Mouse (Mus musculus): ENCODE measurements at regions not wholly inside any gene's neighbourhood (a gene's known extent, or its start where the extent isn't known, plus 50 kb on each side); places are given as distances from the start of the nearest gene placed in this dataset.

DNA sequence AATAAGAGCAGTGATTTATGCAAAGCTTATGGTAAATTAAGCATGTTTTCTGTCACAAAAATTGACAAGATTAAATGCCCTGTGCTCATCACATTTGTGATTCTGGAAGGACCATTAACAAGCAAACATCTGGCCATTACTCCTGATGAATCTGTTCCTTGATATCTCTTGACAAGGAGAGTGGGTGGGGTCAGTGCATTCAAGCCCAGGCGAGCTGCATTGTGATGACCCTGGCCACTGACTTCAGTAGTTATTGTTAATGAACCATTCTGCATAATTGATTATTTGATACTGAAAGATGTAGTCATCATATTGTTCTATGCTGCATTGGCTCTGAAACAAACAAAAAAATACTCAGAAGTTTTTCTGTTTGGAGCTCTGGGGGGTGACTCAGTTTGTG lies 115.4 kb upstream of the Prmt6 start:
- no peak for DNase-seq (ENCODE audit: extremely low read depth, low read depth, low spot score)

DNA sequence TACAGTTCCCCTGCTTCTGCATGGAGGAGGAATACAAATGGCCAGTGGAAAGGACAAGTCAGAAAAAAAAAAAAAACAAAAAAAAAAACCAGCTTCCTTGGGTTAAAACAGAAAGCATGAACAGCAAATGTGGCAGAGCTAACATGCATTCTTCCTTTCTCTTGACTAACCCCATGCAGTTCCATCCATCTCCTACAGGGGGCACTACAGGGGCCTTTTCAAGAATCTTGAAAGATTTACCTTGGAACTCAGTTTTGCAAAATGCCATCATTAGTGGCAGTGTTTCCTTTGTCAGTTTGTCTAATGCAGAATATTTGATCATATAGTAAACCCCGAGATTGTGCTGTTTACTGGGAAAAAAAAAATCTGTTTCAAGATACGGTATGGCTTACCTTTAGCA lies 111.1 kb upstream of the Prmt6 start:
- no peak for DNase-seq (ENCODE audit: extremely low read depth, low read depth, low spot score)

DNA sequence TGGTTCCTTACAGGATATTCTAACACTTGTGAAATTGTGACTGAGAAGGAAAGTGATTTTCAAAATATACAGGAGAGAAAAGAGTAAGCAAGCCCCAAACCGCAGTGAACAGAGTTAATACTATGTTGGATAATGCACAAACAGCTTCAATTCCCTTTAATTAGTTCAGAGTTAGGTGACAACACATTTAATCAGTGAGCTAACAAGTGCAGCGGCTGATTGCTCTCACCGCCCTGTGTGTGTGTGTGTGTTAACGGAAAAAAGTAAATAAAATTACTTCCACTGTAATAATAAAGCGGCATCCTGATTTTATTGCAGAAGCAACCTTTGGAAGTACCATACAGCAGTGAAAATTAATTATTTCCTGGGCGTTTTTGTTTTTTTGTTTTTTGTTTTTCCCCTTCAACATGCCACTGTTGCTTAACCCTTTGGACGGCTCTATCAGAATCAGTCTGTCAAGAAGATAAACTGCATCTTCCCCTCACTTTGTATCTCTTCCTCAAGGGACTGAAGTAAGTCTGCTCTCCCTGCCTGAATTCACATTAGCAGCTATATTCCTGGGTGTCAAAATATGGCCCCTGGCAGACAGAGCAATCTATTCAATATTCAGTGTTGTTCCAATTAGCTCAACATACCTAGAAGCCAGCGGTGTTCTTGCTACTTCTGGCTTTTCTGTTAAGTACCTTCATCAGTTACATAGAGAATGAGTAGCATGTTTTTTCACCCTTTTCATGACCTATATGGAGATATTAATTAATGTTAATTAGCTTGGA lies 106.2 kb upstream of the Prmt6 start:
- DNase-seq (ENCODE audit: extremely low read depth, low read depth, low spot score): no peak

DNA sequence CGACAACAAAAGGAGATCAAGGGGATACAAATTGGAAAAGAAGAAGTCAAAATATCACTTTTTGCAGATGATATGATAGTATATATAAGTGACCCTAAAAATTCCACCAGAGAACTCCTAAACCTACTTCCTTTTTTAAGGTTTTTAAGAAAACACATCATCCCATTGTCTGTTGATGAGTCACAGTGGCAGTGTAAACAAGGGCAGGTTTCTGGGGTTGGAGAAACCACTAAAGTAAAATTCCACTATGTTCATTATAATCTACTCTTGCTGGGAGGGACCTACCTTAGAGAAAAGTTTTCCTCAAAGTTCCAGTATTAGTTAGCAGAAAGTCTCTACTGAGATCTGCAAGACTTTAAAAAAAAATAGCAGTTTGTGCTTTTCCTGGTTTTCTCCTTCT lies 102.9 kb upstream of the Prmt6 start:
- DNase-seq (ENCODE audit: extremely low read depth, low read depth, low spot score): no peak

DNA sequence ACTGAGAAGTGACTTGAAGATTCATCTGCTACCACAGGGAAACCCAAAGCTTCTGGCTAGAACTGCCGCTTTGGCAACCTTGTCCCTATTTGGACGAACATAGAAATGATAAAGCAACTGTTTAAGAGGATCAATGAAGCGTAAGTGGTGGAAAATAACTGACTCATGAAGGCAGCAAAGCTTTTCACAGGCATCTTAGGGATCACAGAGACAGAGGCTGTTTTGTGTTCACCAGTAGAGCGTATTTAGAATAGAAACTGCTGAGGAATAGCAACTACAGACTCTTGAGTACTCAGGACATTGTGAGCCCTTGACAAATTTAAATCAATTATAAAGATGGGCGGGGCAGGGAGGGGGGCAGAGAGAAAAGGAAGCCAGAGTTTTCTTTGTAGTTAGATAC lies 99.3 kb upstream of the Prmt6 start:
- no peak for DNase-seq (ENCODE audit: extremely low read depth, low read depth, low spot score)

DNA sequence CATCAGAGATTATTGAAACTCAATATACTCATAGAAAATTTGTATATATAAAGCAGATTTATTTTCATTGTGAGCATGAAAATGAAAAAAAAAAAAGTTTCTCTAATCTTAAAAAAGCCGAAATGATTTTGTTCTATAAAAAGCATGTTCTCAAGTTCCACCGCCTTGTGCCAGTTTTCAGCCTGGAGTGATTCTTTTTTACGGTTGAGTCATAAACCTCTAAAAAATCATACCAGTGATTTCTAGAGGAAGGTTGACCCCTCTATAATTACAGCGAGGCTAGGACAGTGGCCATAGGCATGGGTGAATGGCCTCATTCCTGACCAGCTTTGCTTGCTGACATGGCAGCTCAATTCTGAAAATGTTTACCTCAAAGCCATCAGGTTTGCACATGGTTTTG lies 98.6 kb upstream of the Prmt6 start:
- DNase-seq (ENCODE audit: extremely low read depth, low read depth, low spot score): no peak

DNA sequence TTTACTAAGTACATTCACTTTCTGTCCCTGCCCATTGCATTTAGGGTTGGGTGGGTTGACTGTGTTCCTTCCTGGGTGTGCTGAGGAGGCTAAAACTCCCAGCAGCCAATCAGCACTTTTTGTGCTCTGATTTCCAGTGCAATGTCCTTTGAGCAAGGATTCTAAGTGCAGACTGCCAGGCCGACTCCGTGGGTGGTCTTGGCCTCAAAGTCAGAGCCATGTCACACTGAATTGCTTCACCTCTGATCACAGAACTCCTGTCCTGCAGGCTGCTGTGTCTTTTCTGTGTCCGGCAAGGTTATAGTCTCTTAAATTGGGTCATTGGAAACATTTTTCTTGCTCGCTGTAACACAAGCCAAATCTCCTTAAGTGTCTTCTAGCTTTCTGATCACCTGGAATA lies 94.0 kb upstream of the Prmt6 start:
- no peak for DNase-seq (ENCODE audit: extremely low read depth, low read depth, low spot score)

DNA sequence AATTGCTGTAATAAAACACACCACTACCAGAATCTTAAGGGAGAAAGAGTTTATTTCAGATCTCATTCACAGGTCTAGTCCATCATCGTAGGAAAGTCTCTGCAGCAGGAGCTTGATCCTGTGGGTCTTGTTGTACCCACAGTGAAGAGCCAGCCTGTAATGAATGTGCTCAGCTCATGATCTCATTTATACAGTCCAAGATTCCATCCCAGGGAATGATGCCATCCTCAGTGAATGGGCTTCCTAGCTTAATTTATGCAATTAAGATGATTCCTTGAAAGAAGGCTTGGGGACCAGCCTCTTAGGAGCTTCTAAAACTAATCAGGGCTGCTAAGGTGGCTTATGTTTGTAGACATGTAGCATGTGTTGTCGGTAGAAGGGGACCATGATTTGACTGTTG lies 89.3 kb upstream of the Prmt6 start:
- no peak for DNase-seq (ENCODE audit: extremely low read depth, low read depth, low spot score)

DNA sequence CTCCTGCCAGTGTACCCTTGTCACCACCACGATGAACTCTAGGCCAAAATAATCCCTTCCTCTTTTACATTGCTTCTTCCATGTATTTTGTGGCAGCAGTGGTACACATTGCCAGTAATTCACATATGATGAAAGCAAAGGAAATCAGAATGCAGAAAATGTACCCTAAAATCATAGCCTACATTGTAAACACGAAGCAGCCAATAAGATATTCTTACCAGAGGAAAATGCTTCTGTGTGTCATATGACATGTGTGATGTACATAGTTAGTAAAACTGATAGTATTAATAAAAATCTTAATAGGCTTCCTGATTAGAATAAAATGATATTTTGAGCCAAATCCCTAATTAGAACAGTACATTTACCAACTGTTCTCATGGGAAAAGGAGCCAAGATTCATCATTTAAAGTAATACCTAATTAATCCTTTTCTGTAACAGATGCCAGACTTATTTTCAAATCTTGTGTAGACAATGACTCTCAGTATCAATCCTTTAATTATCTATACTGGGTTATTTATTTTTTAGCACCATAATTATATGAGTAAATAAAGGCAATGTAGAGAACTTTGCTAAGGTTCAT lies 88.3 kb upstream of the Prmt6 start:
- DNase-seq (ENCODE audit: extremely low read depth, low read depth, low spot score): no peak

DNA sequence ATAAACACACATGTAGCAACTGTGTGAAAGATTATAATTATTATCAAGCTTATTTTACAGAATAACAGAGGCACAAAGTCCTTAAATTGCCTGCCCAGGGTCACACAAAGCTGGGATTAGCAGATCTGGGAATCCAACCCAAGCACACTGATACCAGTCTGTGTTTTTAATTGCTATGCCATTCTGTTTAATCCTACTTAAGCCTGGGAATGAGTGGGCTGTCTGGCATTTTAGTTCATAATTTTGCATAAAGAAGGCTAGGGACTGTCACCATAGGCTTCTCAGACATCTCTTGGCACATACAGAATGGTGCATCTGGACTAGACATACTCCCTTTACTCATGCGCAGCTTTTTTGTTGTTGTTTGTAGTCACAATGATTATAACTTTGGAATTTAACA lies 78.4 kb upstream of the Prmt6 start:
- no peak for DNase-seq (ENCODE audit: extremely low read depth, low read depth, low spot score)

DNA sequence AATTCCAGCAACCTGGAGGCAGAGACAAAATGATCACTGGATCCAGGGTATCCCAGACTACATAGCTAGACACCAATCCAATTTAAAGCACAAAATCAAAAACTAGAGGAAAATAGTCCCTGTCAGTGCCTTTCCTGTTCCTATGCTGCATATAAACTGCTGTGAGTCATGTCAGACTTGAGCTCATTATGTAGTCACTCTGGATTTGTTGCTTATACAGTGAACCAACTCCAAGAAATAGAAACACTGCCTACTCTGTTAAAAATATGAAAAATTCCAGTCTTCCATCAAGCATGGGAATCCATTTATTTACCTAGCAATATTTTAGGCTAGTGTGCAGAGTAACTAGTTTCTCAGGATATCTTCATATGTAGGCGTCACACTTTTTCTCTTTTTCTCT lies 59.5 kb upstream of the Prmt6 start:
- no peak for DNase-seq (ENCODE audit: extremely low read depth, low read depth, low spot score)

DNA sequence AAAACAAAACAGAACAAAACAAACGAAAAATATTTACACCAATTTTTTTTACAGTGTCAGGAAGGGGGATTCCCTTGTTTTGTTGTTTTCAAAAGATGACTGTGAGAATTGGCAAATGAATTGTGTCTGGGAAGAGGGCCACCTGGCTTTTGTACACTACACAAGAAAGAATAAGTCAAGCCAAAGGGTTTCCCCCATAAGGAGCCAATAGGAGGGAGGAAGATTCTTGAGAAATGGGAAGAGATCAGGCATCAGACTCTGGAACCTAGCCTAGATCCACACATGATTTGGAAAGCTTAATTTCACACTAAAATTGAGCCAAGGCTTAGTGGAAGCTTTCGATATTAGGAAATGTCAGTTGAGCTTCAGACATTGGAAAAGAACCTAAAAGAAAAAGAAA lies 52.4 kb upstream of the Prmt6 start:
- peak; percentile 71 for DNase-seq (ENCODE audit: extremely low read depth, low read depth, low spot score)

All from fat pad, adult 2 months (tissue).